Mouse (Mus musculus) mature B cell (primary cell): ENCODE results near the gene Shb.

Experiments used
- in situ Hi-C: fragments of 300-500 bp; cut with MboI; formaldehyde crosslinking; loops from 2 replicates; pipeline ENCODE4 v1.14.3; 2019

The Shb gene

DNA sequence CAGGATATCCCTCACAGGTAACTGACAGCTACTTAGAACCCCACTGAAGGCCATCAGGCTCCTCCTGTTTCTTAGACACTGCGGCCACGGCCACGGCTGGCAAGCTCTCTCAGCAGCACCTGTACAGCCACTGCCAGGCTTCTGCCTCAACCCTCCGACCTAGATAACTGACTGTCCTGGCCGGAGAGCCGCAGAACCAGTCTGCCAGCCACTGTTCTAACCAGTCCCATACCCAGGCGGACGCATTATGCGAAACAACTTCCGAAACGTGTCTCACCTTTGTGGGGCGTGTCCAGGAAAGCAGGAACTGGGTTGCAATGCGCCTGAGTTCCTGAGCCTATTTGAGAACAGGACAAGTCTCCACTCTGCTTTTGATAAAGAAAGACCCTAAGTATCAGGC is 50.0 kb downstream of the Shb start:
- in situ Hi-C loops, result no loop called here

- in situ Hi-C loops, result no loop called here
Measured at GRCm38 (mm10) chr4:45481431-45481830, 50.8 kb downstream of the Shb start.

DNA sequence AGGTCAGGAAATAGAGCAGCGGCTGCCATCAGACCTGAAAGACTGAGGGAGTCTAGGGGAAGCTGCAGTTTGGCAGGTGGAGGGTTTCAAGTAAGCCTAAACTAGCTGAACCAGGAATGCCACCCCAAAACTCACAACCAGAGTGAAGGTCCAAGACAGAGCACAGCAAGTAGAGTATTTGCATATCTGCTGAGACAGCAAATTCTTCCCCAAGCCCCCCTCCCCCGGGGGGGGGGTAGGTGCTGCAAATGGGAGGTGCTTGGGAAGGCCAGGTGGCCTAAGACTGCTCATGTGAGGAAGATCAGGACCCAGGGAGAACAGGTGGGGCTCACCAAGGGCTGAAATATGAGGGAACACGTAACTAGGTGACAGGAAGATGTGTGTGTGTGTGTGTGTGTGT is 51.7 kb downstream of the Shb start:
- in situ Hi-C loops, result no loop called here

- in situ Hi-C loops, result no loop called here
Measured at GRCm38 (mm10) chr4:45479433-45479832, 52.8 kb downstream of the Shb start.

GRCm38 (mm10) chr4:45478178-45478577 is 54.1 kb downstream of the Shb start:
- in situ Hi-C loops, result no loop called here

GRCm38 (mm10) chr4:45477047-45477446 is 55.2 kb downstream of the Shb start:
- in situ Hi-C loops, result no loop called here

DNA sequence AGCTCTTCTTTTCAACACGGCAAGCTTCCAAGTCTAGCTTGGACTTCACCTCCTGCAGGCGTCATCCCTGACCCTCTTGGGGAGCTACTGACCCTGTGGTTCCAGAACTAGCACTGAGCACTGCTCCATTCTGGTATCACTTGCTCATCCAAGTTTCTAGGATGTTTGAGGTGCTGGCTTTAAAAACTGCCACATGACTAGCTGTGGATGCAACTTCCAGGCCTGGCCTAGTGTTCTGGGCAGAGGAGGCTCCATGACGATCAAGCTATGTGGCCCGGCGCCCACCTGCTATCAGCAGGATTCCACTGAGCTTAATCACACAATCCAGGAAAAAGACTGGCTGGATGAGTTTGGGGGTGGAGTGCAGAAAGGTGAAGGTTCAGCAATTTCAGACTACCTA is 57.4 kb downstream of the Shb start:
- in situ Hi-C loops, result no loop called here

GRCm38 (mm10) chr4:45474131-45474530 is 58.1 kb downstream of the Shb start:
- in situ Hi-C loops, result no loop called here

DNA sequence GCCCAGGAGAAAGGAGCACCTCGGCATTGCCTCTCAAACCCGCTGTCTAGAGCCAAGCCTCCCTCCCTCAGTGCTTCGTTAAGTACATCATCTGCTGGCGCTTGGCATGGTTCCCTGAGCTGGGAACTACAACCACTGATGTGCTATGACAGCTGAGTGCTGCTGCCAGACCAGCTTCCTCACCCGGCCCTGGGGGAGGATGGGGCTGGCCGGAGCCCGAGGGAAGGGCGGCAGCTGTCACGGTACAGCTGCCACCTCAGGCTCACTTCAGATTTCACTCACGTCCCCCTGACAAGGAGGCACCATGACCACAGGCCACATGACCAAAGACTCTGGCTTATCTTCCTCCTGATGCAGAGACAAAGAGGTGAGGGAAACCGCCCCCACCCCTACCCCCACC is 59.1 kb downstream of the Shb start:
- in situ Hi-C loops, result no loop called here

DNA sequence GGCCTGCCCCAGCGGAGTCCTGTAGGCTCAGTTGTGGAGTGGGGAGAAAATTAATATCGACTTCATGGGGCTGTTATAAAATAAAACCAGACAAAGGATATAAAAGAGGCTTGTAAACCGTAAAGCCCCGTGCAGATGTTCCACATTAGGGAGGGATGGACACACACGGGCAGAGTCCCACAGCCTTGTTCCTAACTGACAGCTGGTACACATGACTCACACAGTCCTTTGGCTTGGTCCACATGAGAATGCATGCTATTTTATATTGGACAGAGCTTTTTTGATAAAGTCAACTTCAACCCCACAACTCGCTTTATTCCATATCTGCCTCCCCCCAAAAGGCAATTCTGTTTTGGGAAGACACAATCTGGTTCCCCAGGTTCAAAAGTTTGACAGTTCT is 59.6 kb downstream of the Shb start:
- in situ Hi-C loops, result no loop called here

DNA sequence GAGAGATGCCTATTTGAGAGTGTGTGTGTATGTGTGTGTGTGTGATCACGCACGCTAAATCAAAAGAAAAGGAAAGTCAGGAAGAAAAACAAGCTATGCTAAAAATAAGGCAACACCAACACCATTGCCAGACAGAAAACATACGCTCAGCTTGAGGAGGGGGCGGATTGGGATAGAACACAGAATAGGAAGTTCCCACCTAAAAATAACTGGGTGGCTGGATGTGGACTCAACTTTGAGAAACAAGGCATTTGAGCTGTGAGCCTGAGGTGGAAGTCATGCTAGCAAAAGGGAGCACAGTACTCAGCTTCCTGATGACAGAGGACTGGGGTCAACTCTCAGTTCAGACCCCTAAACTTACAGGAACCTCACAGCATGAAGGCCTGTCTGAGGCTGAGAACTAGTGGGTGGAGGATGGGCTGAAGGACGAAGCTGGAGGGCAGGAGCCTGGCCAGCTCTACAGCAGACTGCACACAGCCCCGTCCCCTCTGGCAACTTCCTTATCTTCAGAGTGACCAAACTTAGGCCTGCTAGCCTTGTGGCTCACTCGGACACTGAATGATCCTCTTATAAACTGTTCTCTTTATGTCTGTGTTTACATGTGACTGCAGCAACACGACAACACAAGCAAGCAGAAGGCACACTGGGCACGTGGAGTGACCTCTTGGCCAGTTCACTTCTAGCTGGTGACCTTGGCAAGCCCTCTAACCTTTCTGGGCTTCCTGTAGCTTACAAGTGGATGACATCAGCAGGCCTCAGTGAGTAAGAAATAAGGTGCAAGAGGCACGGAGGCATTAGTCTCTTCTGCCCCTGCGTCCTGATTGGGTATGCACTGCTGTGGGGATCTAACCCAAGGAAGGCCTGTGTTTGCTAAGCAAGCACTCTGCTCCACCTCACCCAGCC is 60.4 kb downstream of the Shb start:
- in situ Hi-C loops, result no loop called here

- in situ Hi-C loops, result no loop called here
Measured at GRCm38 (mm10) chr4:45469057-45469456, 63.2 kb downstream of the Shb start.

GRCm38 (mm10) chr4:45468507-45468906 is 63.8 kb downstream of the Shb start:
- in situ Hi-C loops, result no loop called here

- in situ Hi-C loops, result no loop called here
Measured at GRCm38 (mm10) chr4:45467115-45467912, 65.0 kb downstream of the Shb start.

GRCm38 (mm10) chr4:45464941-45465340 is 67.3 kb downstream of the Shb start:
- in situ Hi-C loops, result no loop called here

GRCm38 (mm10) chr4:45464528-45464927 is 67.7 kb downstream of the Shb start:
- in situ Hi-C loops, result no loop called here

DNA sequence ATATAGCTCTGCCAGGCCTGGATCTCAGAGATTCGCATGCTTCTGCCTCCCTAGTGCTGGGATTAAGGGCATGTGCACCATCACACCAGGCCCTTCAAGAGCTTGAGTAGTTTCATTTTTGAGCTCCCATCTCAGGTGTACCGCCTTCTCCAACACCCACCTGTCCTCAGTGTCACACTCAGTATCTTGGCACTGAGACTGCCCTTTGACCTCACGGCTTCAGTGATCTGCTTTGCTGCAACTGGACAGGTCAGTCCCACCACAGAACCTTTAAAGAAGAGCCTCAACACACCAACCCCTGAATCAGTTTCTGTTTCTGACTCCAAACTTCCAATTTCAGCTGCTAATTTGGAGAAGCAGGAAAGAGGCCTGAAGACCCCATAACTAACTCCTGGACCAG is 68.1 kb downstream of the Shb start:
- in situ Hi-C loops, result no loop called here

DNA sequence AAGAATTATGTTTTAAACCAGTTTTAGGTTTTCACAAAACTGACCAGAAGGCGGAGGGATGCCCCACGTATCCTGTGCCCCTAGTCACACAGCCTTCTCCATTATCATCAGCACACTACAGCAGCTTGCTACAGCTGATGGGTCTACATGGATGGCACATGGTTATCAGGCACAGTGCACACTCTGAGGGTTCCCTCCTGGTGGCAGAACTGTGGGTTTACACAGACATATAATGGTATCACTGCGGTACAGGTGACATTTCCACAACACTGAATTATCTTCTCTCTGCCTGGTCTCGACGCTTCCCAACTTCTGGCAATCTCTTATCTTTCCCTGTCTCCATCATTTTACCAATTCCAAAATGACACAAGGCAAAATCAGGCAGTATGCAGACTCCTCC is 69.6 kb downstream of the Shb start:
- in situ Hi-C loops, result no loop called here

DNA sequence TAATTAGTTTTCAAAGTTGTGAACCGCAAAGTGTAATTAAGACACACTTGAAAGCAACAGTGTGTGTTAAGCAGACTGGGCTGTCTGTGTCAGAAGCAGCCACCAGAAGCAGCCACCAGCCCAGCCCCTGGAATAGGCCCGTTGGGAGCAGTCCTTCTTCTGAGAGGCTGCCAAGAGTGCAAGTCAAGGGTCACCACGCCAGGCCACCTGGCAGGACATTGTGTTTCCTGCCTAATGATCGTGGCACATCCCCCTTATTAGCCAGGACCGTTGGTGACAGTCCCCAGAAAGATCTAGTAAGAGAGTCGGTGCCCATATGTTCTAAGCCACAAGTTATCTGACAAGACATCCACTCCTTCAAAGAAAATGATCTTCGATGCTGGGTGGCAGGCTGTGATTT is 70.6 kb downstream of the Shb start:
- in situ Hi-C loops, result no loop called here

DNA sequence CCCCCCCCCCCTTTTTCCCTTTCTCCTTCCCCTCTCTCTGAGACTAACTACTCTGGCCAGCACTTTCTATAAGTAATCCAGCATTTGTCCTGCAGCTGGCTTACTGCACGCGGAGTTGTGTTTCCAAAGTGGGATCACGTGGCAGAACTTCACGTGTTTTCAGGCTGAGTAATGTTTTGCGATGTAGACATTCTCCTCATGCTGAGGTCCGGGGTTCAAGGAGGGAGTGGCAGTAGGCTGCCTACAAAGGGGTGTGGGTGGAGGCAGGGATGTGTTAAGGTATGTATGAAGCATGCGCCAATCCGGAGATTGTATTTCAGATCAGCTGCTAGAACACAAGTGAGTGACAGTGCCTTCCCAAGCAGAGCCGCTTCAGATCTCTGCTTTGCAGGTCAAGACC is 72.9 kb downstream of the Shb start:
- in situ Hi-C loops, result no loop called here

- in situ Hi-C loops, result no loop called here
Measured at GRCm38 (mm10) chr4:45457543-45457942, 74.7 kb downstream of the Shb start.

GRCm38 (mm10) chr4:45455001-45455400 is 77.3 kb downstream of the Shb start:
- in situ Hi-C loops, result no loop called here

GRCm38 (mm10) chr4:45453271-45453851 is 78.9 kb downstream of the Shb start:
- in situ Hi-C loops, result no loop called here
